Mouse (Mus musculus) megakaryocyte progenitor cell, adult 5-6 weeks (primary cell): ENCODE measurements around the gene B4galt3. TPM values are rescaled to one million over a fixed set of nuclear protein-coding genes. Genes with fewer than 3 reads are reported as not detected.
A peak's percentile ranks its signal among the peaks of the same experiment; 100 is the strongest.

ENCODE experiments used
- ATAC-seq: replicated peaks from 2 replicates; pipeline ENCODE4 v1.8.0; 2016; ENCODE audit warnings: mild to moderate bottlenecking, moderate TSS enrichment, inconsistent platforms; ENCODE audit not compliant: poor library complexity
- total RNA-seq, 2 experiments: library from RNA; stranded (forward) in 1 of 2; stranded (reverse) in 1 of 2; fragments of 157-497, 149-512 nt in 1 of 2; fragments of 200-1000 nt in 1 of 2; gene quantifications; 2 replicates each; pipeline versions ENCODE4 v1.2.3 to v1.2.4; 2015 to 2017

Gene B4galt3
- total RNA-seq (2015): 14.7 and 16.1 TPM in 2 replicates
- total RNA-seq (2017): 18.0 and 22.6 TPM in 2 replicates

DNA sequence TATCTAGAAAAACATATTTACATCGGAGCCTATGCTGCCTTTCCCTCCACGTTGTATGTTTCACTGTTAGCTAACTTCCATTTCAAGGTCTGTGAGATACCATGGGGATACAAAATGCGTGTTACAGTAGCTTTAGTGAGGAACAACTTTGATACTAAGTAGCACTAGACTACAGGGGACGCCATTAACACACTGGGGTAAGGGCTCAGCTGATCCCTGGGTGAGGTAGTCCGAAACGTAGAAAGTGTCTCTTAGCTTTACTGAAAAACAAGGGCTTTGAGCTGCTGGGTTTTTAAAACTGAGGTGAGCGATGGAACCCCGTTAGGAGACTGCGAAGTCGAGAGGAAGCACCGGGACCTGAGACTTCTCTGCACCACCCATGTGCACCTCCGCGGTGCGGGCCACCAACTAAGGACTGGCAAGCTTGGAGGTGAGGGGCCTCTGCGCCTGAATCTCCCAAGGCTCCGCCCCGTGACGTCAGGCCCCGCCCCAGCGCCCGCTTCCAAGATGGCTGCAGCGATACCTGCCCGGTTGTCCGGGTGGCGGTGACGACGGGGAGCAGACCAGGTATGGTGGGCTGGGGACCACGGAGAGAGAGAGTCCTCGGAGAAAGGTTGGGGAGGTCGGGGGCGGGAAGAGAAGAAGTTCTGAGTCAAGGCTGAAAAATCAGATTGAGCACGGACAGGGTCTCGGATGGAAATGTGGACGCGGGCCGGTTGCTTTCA, at the start of gene B4galt3:
Gene B4galt3 (plus strand): TSS at position 481 of the 725 bp plus-strand sequence.
- ATAC-seq: peak; percentile 89

DNA sequence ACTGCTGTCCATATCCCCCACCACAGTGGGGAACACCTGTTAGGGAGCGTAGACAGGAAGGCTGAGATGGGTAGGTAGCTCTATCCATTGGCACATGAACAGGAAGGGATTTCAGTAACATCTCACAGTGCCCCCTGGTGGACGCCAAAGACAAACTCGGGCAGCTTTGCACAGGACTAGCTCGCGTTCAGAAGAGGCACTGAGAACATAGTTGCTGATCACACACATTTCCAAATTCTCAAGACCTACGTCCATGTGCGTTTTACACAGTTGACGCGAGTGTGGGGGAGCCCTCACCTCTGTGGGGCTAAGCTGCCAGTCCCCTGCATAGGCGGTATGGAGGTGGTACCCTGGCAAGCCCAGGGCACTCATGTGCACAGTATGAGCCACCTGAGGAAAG, 49.3 kb upstream of the B4galt3 start:
- peak; percentile 52 for ATAC-seq

DNA sequence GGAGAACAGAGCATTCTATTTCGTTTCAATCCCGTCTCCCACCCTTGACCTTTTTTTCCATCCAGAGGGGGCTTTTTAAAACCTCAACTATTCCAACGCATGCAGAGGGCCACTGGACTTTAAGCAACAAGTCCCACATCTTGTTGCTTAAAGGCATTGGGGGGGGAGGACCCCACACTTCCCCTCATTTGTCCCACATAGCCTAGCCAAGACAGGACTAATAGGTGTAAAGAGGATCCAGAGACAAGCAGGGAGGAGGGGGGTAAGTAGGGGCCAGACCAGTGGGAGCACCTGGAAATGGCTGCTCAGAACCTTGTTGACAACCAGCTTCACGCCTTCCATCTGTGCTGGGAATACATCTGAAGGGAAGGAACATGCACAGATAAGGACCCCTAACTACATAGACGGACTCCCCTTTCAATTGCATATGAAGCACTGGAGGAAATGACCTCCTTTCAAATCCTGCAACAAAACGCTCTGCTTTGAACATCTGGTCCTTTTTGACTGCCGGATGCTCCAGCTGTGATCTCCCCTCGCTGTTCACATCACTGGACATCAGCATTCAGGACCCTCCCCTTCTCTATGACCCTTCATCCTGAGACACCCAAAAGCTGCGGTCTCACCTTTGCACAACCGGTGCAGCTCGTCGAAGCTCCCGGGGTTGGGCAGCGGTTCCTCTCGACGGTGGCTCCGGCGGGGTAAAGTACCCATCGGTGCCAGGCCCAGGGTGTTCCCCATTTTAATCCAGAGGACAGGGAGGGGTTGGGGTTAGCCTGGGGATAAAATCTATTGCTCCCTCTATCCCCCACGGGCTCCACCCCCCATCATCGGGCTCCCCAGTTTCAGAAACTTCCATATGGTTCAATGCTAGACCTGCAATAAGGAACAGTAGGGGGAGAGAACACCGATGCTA, 48.6 kb upstream of the B4galt3 start:
- ATAC-seq: no peak

DNA sequence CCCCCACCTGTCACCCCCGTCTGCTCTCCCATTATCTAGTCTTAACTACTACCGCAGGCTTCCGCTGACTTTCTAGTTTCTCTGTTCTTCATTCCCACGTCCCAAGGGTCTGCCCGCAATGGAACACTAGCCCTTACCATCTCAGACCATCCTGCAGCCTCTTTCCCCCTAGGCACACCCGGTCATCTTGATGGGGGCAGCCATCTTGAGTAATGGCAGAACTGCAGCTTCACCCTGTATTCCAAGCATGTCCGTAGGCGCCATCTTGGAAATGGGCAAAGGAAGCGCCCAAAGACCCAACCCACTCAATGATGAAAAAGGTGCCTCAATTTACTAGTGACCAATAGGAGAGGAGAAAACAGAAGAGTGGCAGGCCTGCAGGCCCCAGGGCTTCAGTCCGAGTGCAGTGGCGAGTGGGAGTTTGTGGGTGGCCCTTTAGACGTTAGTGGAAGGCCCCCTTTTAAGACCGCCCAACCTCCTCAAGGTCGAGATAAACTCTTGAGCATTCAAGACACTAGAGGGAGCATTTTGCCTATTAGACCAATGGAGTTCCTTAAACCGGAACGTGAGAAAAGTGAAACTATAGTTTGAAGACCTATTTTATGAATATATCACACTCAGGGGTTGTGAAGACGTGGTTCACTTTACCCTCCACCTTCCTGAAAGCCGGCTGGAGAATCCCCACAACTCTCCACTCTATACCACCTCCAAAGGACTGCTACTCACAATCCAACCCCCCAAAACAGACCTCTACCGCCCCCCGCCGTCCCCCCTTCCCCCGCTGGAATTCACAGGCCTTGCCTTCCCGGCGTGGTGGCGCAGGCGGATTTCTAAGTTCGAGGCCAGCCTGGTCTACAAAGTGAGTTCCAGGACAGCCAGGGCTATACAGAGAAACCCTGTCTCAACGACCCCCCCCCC, 47.6 kb upstream of the B4galt3 start, which contains the start of gene Tomm40l:
Gene Tomm40l (minus strand): TSS at position 277 of the 918 bp plus-strand sequence.
- peak; percentile 93 for ATAC-seq

DNA sequence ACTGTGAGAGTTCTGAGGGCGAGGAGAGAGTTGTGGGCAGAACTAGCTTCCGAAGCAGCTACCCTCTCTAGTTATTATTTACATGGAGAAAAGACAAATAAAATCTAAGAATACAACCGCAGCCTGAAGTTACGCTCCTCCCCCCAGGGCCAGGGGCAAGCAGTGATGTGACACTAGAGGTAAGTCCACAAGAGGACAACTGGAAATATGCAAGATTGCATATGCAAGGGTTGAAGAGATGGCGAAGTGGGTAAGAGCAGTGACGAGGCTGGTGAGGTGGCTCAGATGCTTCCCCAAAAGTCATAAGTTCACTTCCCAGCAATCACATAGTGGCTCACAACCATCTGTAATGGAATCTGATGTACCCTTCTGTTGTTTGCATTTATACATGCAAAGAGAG, 47.0 kb upstream of the B4galt3 start:
- ATAC-seq: no peak

DNA sequence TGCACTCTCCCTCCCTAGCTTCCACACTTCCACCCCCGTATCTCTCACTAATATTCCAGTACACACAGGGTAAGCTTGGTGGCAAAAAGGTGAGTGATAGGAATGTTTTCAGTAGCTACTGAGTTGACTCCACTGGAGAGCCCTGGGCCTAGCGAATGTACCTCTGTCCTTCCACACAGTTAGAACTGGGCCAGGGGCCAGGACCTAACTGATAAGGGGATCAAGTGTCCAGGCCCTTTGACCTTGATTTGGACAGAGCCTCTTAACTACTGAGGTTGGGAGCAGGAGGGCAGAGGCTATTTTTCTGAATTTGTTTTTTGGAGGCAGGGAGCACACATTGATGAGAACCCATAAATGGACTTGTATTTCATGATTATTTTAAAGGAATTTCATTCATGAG, 46.3 kb upstream of the B4galt3 start:
- ATAC-seq: no peak

DNA sequence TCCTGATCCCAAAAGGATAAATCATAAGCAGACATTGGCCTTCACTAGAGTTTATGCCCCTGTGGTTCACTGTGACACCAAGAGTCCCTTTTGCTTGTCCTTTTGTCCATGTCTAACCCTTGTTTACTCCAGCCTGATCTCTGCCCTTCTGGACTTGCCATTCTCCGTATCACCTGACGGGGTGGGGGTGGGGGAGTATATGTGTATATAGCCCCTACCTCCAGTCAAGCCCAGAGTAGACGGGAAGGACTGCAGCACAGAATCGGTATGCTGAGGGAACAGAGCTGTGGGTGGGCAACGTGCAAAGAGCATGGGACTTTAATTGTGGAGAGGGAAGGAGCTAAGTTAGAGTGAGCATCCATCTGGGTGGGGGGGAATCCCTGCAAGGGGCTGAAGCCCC, 45.3 kb upstream of the B4galt3 start, which contains the start of gene Apoa2:
Gene Apoa2 (plus strand): TSS at position 198 of the 400 bp plus-strand sequence.
- ATAC-seq: no peak

DNA sequence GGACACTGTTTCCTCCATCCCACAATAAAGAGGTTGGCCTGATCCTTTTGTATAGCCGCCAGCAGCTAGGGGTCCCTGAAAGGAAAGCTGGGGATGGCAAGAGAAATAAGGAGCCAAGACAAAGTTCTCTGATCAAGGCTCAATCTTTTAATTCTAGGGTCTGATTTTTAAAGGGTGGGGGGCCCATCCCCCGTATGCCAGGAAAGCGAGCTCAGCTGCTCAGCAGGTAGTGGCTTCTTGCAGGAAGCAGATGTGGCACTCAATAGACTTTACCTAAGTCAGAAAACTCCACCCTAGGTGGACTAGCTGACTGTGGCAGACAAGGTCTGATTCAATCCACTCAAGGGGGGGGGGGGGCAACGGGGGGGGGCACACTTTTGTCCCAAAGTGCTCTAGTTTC, 43.3 kb upstream of the B4galt3 start:
- no peak for ATAC-seq

DNA sequence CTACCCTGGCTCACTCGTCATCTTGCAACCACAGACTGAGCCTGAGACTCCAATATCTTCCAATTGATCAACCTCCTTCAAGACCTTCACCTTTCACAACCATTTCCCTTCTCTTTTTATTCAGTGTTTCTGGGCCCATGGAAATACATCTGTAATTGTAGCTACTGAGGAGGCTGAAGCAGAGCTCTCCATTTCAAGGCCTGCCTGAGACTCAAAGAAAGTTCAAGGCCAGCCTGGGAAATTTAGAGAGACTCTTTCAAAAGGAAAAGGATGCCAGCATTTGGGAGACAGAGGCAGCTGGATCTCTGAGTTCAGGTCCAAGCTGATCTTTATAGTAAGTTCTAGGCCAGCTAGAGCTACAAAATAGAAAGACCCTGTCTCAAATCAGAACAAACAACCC, 42.2 kb upstream of the B4galt3 start:
- no peak for ATAC-seq

DNA sequence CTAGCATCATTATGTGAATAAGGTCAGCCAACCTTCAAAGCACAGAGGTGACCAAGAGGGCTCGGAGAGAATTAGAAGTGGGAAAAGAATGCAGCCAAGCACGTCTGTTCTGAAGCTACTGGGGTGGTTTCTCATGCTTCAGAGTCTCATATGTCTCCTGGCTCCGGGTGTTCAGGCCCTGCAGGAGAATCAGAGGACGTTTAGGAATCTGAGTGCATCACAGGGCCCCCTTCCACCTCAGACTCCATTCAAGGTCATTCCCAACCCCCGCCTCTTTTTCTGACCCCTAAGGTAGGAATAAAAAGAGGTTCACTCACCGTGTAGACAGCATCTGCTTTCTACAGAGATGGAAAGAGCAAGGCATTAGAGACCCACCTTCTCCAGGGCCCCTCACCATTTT, 40.4 kb upstream of the B4galt3 start:
- ATAC-seq: no peak

DNA sequence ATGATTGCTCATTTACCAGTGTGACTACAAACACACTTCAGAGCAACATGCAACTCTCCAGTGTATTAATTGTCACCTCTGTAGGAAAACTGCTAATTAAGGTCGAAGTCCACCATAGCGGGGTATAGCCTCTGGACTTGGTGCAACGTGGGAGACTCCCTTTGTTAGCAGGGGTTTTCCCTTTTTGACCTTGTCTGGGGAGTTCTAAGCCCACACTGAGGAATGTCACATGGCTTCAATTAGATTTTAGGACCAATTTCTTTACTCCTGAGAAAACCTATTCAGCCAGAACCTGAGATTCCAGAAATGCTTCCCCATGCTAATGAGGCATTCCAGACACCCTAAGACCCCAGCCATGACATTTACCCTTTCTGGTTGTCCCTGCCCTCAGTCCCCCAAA, 39.9 kb upstream of the B4galt3 start:
- ATAC-seq: no peak

DNA sequence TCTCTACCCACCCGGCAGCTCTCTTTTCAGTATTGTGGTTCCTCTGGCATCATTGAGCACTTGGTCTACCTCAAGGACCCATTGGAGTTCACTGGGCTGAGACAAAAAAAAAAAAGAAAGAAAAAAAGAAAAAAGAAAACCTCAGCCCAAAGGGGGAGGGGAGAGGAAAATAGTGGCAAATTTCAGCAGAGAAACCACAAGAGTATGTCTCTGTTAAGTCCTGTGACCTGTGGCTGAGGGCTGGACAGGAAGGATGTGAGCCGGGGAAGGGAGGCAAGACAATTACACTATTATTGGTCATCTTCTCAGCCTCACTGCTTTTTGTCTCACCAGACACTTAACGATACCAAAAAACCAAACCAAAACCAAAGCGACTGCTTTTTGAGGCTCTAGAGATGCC, 38.3 kb upstream of the B4galt3 start:
- peak; percentile 42 for ATAC-seq

DNA sequence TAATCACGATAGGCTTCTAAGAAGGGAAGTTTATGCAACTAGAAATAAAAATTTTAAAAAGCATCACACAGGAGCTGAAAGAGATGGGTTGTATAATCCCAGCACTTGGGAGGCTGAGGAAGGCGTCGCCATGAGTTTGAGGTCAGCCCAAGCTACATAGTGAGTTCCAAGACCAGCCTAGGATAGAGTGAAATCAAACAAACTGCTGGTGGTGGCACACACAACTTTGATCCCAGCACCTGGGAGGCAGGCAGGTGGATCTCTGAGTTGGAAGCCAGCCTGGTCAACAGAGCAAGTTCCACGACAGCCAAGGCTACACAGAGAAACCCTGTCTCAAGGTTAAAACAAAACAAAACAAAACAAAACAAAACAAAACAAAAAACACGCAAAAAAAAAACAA, 37.8 kb upstream of the B4galt3 start:
- no peak for ATAC-seq

DNA sequence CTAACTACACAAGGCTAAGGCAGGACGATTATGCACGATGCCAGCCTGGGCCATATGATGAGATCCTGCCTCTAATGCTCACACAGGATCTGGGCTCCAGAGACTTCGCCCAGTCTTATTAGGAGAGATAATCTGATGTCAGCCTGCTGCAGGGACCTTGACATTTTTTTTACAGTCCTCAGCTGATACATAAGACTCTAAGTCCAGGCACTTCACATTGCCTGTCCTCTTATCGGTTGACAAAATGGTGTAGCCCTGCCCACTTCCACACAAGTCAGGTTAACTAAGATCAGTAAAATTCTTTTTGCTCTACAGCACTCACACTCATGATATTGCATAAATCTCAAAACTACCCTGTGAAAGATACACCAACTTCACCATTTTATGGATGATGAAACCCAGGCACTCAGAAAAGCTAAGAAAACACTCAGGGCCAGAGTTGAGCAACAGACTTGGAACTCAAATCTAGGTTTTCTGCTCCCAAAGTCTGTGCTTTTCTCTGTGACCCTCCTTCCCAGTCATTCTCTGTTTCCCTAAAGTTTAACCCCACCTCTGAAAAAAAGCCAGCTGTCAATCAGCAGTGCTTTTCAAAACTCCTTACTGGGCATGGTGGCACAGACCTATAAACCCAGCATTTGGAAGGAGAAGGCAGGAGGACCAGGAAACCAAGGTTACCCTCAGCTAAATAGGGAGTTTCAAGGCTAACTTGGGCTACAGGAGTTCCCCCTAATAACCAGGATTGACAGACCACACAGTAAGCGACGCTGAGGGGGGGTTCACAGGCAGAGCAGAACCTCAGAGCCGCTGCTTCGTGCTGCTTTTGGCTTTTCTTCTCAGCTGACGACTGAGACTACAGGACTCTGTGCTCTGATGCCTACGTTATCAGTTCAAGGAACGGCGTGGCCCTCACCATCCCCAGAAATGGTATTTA, 37.1 kb upstream of the B4galt3 start:
- peak; percentile 40 for ATAC-seq

DNA sequence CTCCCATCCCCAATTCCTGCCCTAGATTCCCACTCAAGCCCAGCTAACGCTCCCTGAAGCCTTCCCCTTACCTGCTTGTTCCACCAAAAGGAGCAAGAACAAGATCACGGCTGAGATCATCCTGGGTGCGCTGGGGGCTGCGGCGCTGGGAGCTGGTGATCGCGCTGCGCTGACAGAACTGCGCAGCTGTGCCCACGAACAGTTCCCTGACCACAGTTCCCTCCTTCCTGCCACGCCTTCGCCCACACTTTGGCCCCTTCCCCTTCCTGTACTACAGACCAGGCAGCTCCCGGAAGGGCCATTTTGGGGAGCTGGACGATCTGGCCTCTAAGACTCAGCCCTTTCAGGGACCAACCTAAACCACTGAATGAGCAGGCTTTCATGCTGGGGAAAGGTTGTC, 36.0 kb upstream of the B4galt3 start, which contains the start of gene Fcer1g:
Gene Fcer1g (minus strand): TSS at position 240 of the 400 bp plus-strand sequence.
- peak; percentile 67 for ATAC-seq

DNA sequence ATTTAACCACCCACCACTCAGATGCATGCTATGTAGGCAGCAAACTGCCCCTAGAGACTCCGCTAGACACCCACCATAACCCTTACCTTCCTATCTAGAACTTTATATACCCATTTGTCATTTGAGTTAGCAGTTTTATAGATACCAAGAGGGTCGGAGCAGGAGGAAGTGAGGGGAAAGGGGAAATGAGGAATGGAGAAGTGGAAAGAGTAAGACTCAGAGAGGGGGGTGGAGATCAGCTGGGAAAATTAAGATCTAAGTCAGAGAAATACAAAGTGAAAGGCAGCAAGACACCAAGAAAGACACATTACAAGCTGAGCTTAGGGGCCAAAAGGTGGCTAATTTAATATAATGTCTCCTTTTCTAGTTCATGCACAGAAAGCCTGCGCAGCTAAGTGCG, 35.6 kb upstream of the B4galt3 start:
- peak; percentile 7; the same call in 1 of the 2 replicates for ATAC-seq

DNA sequence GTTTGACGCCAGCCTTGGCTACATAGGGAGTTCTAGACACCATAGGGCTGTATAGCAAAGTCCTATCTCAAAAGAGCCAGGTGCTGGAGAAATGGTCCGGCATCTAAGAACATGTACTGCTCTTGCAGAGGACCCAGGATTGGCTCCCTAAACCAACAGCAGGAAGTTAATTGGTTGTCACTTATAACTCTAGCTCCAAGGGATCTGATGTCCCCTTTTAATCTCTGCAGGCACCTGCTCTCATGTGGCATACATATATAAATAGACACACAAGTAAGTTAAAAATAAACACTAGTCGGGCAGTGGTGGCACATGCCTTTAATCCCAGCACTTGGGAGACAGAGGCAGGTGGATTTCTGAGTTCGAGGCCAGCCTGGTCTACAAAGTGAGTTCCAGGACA, 34.3 kb upstream of the B4galt3 start:
- no peak for ATAC-seq

DNA sequence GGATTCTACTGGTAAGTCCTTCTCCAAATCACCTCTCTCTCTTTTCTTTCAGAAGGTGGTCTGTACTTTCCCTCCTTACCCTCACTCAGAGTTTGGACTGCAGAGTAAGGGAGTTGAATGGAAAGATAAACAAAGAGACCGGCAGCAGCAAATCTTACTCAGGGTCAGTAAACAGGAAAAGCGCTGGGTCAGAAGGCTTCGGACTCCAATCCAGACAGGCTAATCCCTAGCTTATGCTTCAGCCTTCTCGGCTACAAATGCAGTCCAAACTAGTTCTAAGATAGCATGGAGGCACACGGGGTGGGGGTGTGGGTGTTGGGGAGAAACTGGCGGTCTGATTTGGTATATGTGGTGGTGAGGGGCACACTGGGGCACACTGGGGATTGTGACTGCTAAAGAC, 32.7 kb upstream of the B4galt3 start:
- ATAC-seq: no peak

DNA sequence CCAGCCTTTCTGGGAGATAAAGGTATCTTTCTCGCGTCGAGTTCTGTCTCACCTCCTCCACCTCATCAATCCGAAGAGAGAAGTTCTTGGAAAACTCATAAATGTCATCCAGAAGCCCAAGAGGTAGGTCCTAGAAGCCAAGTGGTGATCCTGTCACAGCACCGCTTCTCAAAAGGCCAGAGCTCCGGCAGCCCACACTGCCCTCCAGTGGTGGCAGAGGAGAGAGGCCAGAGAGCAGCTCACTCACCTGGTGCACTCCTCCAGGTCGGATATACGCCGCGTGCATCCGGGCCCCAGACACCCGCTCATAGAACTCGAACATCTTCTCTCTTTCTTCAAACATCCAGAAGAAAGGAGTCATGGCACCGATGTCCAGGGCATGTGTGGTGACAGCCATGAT, 31.7 kb upstream of the B4galt3 start:
- peak; percentile 82 for ATAC-seq
